Mouse (Mus musculus): Measurements from ENCODE around the gene Gpd1l. TPM values are rescaled to one million over a fixed set of nuclear protein-coding genes. Genes with fewer than 3 reads are reported as not detected.
A peak's percentile ranks its signal among the peaks of the same experiment; 100 is the strongest.

The Gpd1l gene
- polyA plus RNA-seq, 1 experiment from 2014 or later = 11.7 TPM

GRCm38 (mm10) chr9:114887699-114888098, 46.1 kb downstream of the Gpd1l start:
- 94% methylated on average over 3 of the region's 3 CpGs for WGBS

DNA sequence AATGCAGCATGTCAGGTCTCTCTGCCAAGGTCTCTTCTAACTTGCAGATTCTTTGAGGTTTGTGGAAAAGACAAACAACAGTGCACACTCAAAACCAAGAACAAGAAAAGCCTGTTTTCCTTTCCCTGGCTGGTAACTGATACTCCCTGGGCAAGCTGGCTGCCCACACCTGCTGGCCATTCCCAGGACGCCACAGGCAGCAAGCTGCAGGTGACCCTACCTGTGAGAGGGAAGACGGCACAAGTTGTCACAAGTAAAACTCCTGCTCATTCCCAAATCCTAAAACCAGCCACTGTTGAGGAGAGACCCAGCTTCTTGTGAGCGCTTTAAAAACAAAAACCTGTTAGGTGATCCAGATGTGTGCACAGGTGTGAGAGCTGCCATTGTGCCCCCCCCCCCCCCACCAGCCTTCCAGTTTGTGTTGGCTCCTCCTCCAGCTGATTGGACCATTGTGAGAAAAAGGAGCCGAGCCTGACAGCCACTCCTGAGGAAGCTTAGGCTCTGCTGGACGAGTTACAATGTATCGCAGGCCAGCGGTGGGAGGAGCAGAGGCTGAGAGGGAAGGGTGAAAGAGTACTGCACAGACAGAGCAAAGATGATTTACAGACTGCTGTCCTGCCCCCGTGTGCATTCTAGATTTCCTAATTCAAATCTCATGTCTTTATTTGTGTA, 47.7 kb downstream of the Gpd1l start:
- H3K27me3 ChIP-seq (ENCODE audit: control insufficient read depth, insufficient read depth, low read length) = no peaks in the 10 kb centered on the region
- H3K4me1 ChIP-seq (ENCODE audit: control insufficient read depth, insufficient read depth, low read length) = no peaks in the 10 kb centered on the region
- H3K4me3 ChIP-seq (ENCODE audit: low read depth, low read length) = no peak overlapping the region
- 41% methylated on average over 8 of the region's 8 CpGs for WGBS
- H3K4me2 ChIP-seq (replicated peaks; ENCODE audit: low read depth, low read length) = no peak overlapping the region
- no peak overlapping the region; the same call in 1 of the 2 replicates for H3K27ac ChIP-seq (ENCODE audit: low read length)
- no peaks in the 10 kb centered on the region for H3K9me3 ChIP-seq (ENCODE audit: control insufficient read depth, low read depth, low read length)
- H3K36me3 ChIP-seq (ENCODE audit: control insufficient read depth, insufficient read depth, low read length) = no peaks in the 10 kb centered on the region
- ATAC-seq (ENCODE audit: insufficient number of reproducible peaks, insufficient read depth, low FRiP score, low read depth) = peak; percentile 68
- H3K9ac ChIP-seq (replicated peaks; ENCODE audit: low read depth, low read length) = no peak overlapping the region

More at GRCm38 (mm10) chr9:114887699-114888098, 46.1 kb downstream of the Gpd1l start:
- H3K4me1 ChIP-seq (ENCODE audit: control insufficient read depth, insufficient read depth, low read length) = no peaks in the 10 kb centered on the region
- H3K27ac ChIP-seq (ENCODE audit: low read length) = no peak overlapping the region
- H3K36me3 ChIP-seq (ENCODE audit: control insufficient read depth, insufficient read depth, low read length) = no peaks in the 10 kb centered on the region
- H3K27me3 ChIP-seq (ENCODE audit: control insufficient read depth, insufficient read depth, low read length) = no peaks in the 10 kb centered on the region
- no peak overlapping the region for H3K4me2 ChIP-seq (replicated peaks; ENCODE audit: low read depth, low read length)
- ATAC-seq (ENCODE audit: insufficient number of reproducible peaks, insufficient read depth, low FRiP score, low read depth) = no peak
- no peaks in the 10 kb centered on the region for H3K9me3 ChIP-seq (ENCODE audit: control insufficient read depth, low read depth, low read length)
- H3K9ac ChIP-seq (replicated peaks; ENCODE audit: low read depth, low read length) = no peak overlapping the region
- no peak overlapping the region for H3K4me3 ChIP-seq (ENCODE audit: low read depth, low read length)

DNA sequence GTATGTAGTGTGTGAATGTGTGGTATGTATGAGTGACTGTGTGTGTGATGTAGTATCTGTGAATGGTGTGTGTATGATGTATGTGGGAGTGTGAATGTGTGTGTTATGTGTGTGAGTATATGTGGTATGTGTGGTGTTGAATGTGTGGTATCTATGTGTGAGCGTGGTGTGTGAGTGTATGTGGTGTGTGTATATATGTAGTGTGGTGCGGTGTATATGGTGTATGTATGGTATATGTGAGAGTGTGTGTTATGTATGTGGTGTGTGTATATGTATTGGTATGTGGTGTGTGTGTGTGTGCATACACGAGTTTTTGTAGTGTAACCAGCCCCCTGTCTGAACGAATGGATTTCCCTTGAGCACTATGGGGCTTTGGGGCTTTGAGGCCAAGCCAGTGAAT, 48.2 kb downstream of the Gpd1l start:
- Histone ChIP-seq H3K9me3 (ENCODE audit: control insufficient read depth, low read depth, low read length) (no peaks in the 10 kb centered on the region), H3K27ac (ENCODE audit: low read length) (no peak overlapping the region; the same call in 1 of the 2 replicates), H3K36me3 (ENCODE audit: control insufficient read depth, insufficient read depth, low read length) (no peaks in the 10 kb centered on the region), H3K4me3 (ENCODE audit: low read depth, low read length) (no peak overlapping the region), H3K27me3 (ENCODE audit: control insufficient read depth, insufficient read depth, low read length) (no peaks in the 10 kb centered on the region), H3K9ac (replicated peaks; ENCODE audit: low read depth, low read length) (no peak overlapping the region), H3K4me2 (replicated peaks; ENCODE audit: low read depth, low read length) (no peak overlapping the region), H3K4me1 (ENCODE audit: control insufficient read depth, insufficient read depth, low read length) (no peaks in the 10 kb centered on the region)
- 73% methylated on average over 4 of the region's 4 CpGs for WGBS
- no peak for ATAC-seq (ENCODE audit: insufficient number of reproducible peaks, insufficient read depth, low FRiP score, low read depth)

GRCm38 (mm10) chr9:114881977-114882376, 51.8 kb downstream of the Gpd1l start:
- Histone ChIP-seq H3K4me3 (ENCODE audit: low read depth, low read length) (no peak overlapping the region), H3K27ac (ENCODE audit: low read length) (no peak overlapping the region), H3K36me3 (ENCODE audit: control insufficient read depth, insufficient read depth, low read length) (no peaks in the 10 kb centered on the region), H3K4me2 (replicated peaks; ENCODE audit: low read depth, low read length) (no peak overlapping the region), H3K9me3 (ENCODE audit: control insufficient read depth, low read depth, low read length) (no peaks in the 10 kb centered on the region), H3K9ac (replicated peaks; ENCODE audit: low read depth, low read length) (no peak overlapping the region), H3K4me1 (ENCODE audit: control insufficient read depth, insufficient read depth, low read length) (no peaks in the 10 kb centered on the region), H3K27me3 (ENCODE audit: control insufficient read depth, insufficient read depth, low read length) (no peaks in the 10 kb centered on the region)
- 71% methylated on average over 2 of the region's 2 CpGs for WGBS
- ATAC-seq (ENCODE audit: insufficient number of reproducible peaks, insufficient read depth, low FRiP score, low read depth) = no peak

DNA sequence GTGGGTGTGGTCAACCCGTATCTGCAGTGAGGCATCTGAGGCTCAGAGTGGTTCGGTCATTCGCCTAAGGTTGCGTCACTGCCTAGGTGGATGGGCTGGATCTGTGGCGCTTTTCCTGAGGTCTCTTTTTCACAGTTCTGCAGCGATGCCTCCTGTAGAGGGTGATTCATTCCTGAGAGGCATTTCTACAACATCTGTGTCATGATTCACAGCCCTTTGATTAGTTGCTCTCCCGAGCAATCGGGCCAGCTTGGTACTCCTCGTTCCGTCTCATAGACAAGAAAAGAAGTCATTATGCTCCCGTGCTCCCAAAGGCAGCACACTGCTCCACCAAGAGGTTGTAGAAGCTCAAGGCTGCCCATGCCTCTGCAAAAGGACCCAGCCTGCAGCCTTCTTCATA, 78.5 kb downstream of the Gpd1l start:
- 55% methylated on average over 11 of the region's 11 CpGs for WGBS
- Histone ChIP-seq H3K4me3 (ENCODE audit: low read depth, low read length) (no peak overlapping the region), H3K4me1 (ENCODE audit: control insufficient read depth, insufficient read depth, low read length) (no peaks in the 10 kb centered on the region), H3K27me3 (ENCODE audit: control insufficient read depth, insufficient read depth, low read length) (no peaks in the 10 kb centered on the region), H3K36me3 (ENCODE audit: control insufficient read depth, insufficient read depth, low read length) (no peaks in the 10 kb centered on the region), H3K4me2 (replicated peaks; ENCODE audit: low read depth, low read length) (no peak overlapping the region), H3K9me3 (ENCODE audit: control insufficient read depth, low read depth, low read length) (no peaks in the 10 kb centered on the region), H3K9ac (replicated peaks; ENCODE audit: low read depth, low read length) (no peak overlapping the region), H3K27ac (ENCODE audit: low read length) (no peak overlapping the region)
- ATAC-seq (ENCODE audit: insufficient number of reproducible peaks, insufficient read depth, low FRiP score, low read depth) = no peak

DNA sequence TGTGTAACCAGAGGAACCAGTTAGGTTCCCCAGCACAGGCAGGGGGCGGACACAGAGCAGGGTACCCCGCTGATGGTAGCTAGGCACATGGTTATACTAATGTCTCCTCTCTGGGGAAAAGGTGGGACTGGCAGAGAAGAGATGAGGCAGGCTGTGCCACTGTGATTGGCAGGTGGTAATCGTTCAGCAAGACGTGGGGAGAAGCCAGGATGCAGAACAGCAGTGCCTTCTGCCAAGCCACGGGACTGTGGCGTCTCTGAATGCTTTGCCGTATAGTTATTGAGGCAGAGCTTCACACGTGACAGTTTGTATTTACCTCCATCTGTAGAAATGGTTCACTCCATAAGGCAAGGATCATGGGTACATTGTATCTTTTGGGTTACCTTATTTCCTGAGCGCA, 79.1 kb downstream of the Gpd1l start:
- H3K4me2 ChIP-seq (replicated peaks; ENCODE audit: low read depth, low read length) = no peak overlapping the region
- H3K9ac ChIP-seq (replicated peaks; ENCODE audit: low read depth, low read length) = no peak overlapping the region
- no peaks in the 10 kb centered on the region for H3K27me3 ChIP-seq (ENCODE audit: control insufficient read depth, insufficient read depth, low read length)
- H3K9me3 ChIP-seq (ENCODE audit: control insufficient read depth, low read depth, low read length) = no peaks in the 10 kb centered on the region
- no peaks in the 10 kb centered on the region for H3K36me3 ChIP-seq (ENCODE audit: control insufficient read depth, insufficient read depth, low read length)
- H3K27ac ChIP-seq (ENCODE audit: low read length) = no peak overlapping the region
- 72% methylated on average over 9 of the region's 9 CpGs for WGBS
- no peak overlapping the region for H3K4me3 ChIP-seq (ENCODE audit: low read depth, low read length)
- ATAC-seq (ENCODE audit: insufficient number of reproducible peaks, insufficient read depth, low FRiP score, low read depth) = no peak; the same call in 1 of the 2 replicates
- H3K4me1 ChIP-seq (ENCODE audit: control insufficient read depth, insufficient read depth, low read length) = no peaks in the 10 kb centered on the region

DNA sequence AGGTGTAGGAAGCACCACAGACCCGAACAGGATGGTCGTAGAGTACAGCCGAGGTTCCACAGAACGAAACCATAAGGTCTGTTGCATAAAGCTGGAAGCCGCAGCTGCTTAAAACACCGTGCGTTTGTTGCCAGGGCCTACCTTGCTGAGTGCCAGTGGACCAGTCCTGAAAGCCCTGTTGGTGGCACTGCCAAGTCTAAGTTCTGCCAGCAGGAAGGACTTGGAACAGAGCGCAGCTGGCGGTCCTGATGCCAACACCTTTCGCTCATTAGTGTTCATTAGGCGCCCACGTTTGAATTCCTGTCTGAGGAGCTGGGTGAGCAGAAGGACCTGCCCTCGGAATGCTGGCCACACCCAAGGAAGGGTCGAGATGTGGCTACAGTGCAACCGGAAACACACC, 80.5 kb downstream of the Gpd1l start:
- no peaks in the 10 kb centered on the region for H3K9me3 ChIP-seq (ENCODE audit: control insufficient read depth, low read depth, low read length)
- H3K27ac ChIP-seq (ENCODE audit: low read length) = no peak overlapping the region
- H3K4me1 ChIP-seq (ENCODE audit: control insufficient read depth, insufficient read depth, low read length) = no peaks in the 10 kb centered on the region
- no peaks in the 10 kb centered on the region for H3K36me3 ChIP-seq (ENCODE audit: control insufficient read depth, insufficient read depth, low read length)
- H3K4me3 ChIP-seq (ENCODE audit: low read depth, low read length) = no peak overlapping the region
- H3K9ac ChIP-seq (replicated peaks; ENCODE audit: low read depth, low read length) = no peak overlapping the region
- H3K27me3 ChIP-seq (ENCODE audit: control insufficient read depth, insufficient read depth, low read length) = no peaks in the 10 kb centered on the region
- WGBS = 77% methylated on average over 15 of the region's 15 CpGs
- H3K4me2 ChIP-seq (replicated peaks; ENCODE audit: low read depth, low read length) = no peak overlapping the region
- ATAC-seq (ENCODE audit: insufficient number of reproducible peaks, insufficient read depth, low FRiP score, low read depth) = no peak

GRCm38 (mm10) chr9:114851419-114852190, 82.2 kb downstream of the Gpd1l start:
- Histone ChIP-seq H3K4me1 (ENCODE audit: control insufficient read depth, insufficient read depth, low read length) (no peaks in the 10 kb centered on the region), H3K9me3 (ENCODE audit: control insufficient read depth, low read depth, low read length) (no peaks in the 10 kb centered on the region), H3K4me2 (replicated peaks; ENCODE audit: low read depth, low read length) (no peak overlapping the region), H3K27me3 (ENCODE audit: control insufficient read depth, insufficient read depth, low read length) (no peaks in the 10 kb centered on the region), H3K9ac (replicated peaks; ENCODE audit: low read depth, low read length) (no peak overlapping the region), H3K36me3 (ENCODE audit: control insufficient read depth, insufficient read depth, low read length) (no peaks in the 10 kb centered on the region), H3K4me3 (ENCODE audit: low read depth, low read length) (no peak overlapping the region), H3K27ac (ENCODE audit: low read length) (no peak overlapping the region)
- no peak for ATAC-seq (ENCODE audit: insufficient number of reproducible peaks, insufficient read depth, low FRiP score, low read depth)
- 39% methylated on average over 8 of the region's 8 CpGs for WGBS
